Mouse (Mus musculus): ENCODE data around the gene Fank1. TPM values are rescaled to one million over a fixed set of nuclear protein-coding genes. Genes with fewer than 3 reads are reported as not detected.

The Fank1 gene
- polyA plus RNA-seq, 1 experiment from 2014 or later, result 4.0 TPM

DNA sequence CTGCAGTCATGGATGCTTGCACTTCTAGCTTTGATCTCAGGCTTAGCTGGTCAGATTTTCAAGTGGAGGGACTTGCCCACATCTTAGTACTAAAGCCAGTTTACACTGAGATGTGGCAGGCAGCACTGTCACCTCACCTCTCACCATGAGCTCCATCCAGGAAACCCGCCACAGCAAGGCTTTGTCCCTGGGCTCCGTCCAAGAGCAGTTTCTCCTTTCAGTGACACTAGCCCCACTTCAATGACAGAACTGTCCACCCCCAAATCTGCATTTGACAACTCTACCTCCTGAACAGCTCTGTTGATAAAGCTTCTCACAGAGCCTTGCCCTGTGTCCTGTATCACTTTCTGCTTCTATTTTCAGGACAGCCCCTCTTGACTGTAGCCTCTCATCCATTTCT lies 71.5 kb downstream of the Fank1 start:
- Histone ChIP-seq H3K27me3 (no peaks in the 10 kb centered on the region), H3K27ac (replicated peaks) (no peak overlapping the region), H3K9ac (replicated peaks) (no peak overlapping the region), H3K4me3 (no peak overlapping the region), H3K36me3 (no peaks in the 10 kb centered on the region), H3K4me1 (no peaks in the 10 kb centered on the region), H3K4me2 (replicated peaks) (no peak overlapping the region), H3K9me3 (no peaks in the 10 kb centered on the region)
- no peak for ATAC-seq (replicated peaks)
- 61% methylated on average over 2 of the region's 2 CpGs for WGBS

DNA sequence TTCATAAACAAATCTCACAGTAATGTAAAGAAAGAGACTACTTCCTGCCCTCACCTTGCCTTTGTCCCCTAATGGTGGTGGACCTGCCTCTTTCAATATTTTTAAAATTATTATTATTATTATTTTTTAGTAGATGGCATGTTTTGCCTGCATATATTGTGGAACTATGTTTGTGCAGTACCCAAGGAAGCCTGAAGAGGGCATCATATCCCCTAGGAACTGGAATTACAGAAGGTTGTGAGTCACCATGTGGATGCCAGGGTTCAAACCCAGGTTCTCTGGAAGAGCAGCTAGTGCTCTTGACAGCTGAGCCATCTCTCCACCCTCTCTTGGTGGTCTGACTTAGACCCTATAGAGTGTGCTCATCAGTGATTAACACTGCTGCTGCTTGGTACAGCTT lies 74.1 kb downstream of the Fank1 start:
- H3K4me2 ChIP-seq (replicated peaks), result no peak overlapping the region
- H3K9me3 ChIP-seq, result no peaks in the 10 kb centered on the region
- no peaks in the 10 kb centered on the region for H3K36me3 ChIP-seq
- no peaks in the 10 kb centered on the region for H3K27me3 ChIP-seq
- H3K27ac ChIP-seq (replicated peaks), result no peak overlapping the region
- H3K4me3 ChIP-seq, result no peak overlapping the region
- ATAC-seq (replicated peaks), result no peak
- no peak overlapping the region for H3K9ac ChIP-seq (replicated peaks)
- H3K4me1 ChIP-seq, result no peaks in the 10 kb centered on the region

DNA sequence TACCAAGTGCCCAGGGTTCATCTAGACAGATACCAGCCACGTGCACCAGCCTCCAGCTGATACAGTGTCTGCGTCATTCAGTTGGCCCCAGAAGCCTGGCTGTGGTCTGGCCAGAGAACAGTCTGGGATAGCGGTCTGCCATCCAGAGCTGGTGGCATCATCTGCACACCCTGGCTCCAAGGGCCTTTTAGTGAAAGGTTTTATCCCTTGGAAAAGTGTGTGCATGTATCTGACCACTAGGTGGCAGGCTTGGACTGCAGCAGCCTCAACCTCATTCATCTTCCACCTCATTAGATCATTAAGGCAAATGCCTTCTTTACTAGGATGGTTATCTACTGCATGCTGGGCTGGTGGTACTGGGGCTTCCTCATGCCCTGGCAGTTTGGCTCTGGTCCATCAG lies 79.6 kb downstream of the Fank1 start:
- no peak overlapping the region for H3K27ac ChIP-seq (replicated peaks)
- ATAC-seq (replicated peaks), result peak; percentile 70
- H3K4me2 ChIP-seq (replicated peaks), result no peak overlapping the region
- no peaks in the 10 kb centered on the region for H3K9me3 ChIP-seq
- 31% methylated on average over 3 of the region's 3 CpGs for WGBS
- H3K4me1 ChIP-seq, result no peaks in the 10 kb centered on the region
- no peaks in the 10 kb centered on the region for H3K36me3 ChIP-seq
- H3K27me3 ChIP-seq, result no peaks in the 10 kb centered on the region
- no peak overlapping the region for H3K4me3 ChIP-seq
- H3K9ac ChIP-seq (replicated peaks), result no peak overlapping the region

- Histone ChIP-seq H3K36me3 (no peaks in the 10 kb centered on the region), H3K27ac (replicated peaks) (no peak overlapping the region), H3K4me3 (no peak overlapping the region), H3K27me3 (no peaks in the 10 kb centered on the region), H3K9me3 (no peaks in the 10 kb centered on the region), H3K9ac (replicated peaks) (no peak overlapping the region), H3K4me2 (replicated peaks) (no peak overlapping the region), H3K4me1 (no peaks in the 10 kb centered on the region)
- ATAC-seq (replicated peaks), result no peak
- 78% methylated on average over 3 of the region's 3 CpGs for WGBS
Observed at GRCm38 (mm10) chr7:133858506-133858905, 81.8 kb downstream of the Fank1 start.

DNA sequence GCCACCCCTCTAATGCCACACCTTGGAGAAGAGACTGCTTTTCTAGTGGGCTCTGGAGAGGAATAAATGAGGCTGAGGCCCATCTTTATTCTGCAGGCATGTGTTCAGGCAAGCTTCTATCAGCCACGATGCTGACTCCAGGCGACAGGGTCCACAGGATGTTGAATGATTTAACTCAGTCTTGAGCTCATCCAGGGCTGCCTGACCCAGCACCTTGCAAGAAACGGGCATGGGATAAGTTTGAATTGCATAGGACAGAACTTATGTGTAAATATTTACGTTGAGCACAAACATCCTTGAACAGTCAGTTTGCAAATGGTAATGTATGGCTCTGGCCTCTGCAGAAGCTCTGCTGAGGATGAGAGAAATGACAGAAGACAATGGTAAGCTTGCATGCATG lies 82.9 kb downstream of the Fank1 start:
- H3K36me3 ChIP-seq, result no peaks in the 10 kb centered on the region
- H3K9ac ChIP-seq (replicated peaks), result no peak overlapping the region
- no peak overlapping the region for H3K27ac ChIP-seq (replicated peaks)
- WGBS, result 86% methylated on average over 4 of the region's 4 CpGs
- no peak for ATAC-seq (replicated peaks)
- no peaks in the 10 kb centered on the region for H3K9me3 ChIP-seq
- H3K4me2 ChIP-seq (replicated peaks), result no peak overlapping the region
- H3K27me3 ChIP-seq, result no peaks in the 10 kb centered on the region
- no peak overlapping the region for H3K4me3 ChIP-seq
- H3K4me1 ChIP-seq, result no peaks in the 10 kb centered on the region

GRCm38 (mm10) chr7:133862233-133862632 lies 85.6 kb downstream of the Fank1 start:
- Histone ChIP-seq H3K9me3 (no peaks in the 10 kb centered on the region), H3K4me1 (no peaks in the 10 kb centered on the region), H3K4me3 (no peak overlapping the region), H3K27me3 (no peaks in the 10 kb centered on the region), H3K36me3 (no peaks in the 10 kb centered on the region), H3K4me2 (replicated peaks) (no peak overlapping the region), H3K27ac (replicated peaks) (no peak overlapping the region), H3K9ac (replicated peaks) (no peak overlapping the region)
- ATAC-seq (replicated peaks), result no peak
- 97% methylated on average over 6 of the region's 6 CpGs for WGBS

DNA sequence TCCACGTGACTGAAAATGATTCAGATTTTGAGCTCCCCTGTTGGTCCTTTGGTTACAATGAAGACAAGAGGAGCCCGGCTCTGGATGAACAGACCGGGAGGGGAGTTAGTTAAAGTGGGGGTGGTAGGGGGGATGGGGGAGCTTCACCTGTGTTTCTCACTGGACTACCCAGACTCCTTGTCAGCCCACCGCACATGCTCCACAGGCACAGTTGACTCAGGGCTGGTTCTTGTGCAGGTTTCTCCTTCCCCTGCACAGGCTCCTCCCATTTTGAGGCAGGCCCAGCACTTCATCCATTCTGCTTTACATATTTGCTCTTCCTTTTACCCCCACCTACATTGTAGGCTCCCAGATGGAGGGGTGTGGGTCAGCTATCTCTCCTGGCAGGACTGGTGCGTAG lies 86.1 kb downstream of the Fank1 start:
- no peaks in the 10 kb centered on the region for H3K36me3 ChIP-seq
- H3K27me3 ChIP-seq, result no peaks in the 10 kb centered on the region
- no peaks in the 10 kb centered on the region for H3K9me3 ChIP-seq
- H3K4me3 ChIP-seq, result no peak overlapping the region
- no peak for ATAC-seq (replicated peaks)
- H3K4me2 ChIP-seq (replicated peaks), result no peak overlapping the region
- no peak overlapping the region for H3K9ac ChIP-seq (replicated peaks)
- 82% methylated on average over 5 of the region's 5 CpGs for WGBS
- H3K4me1 ChIP-seq, result no peaks in the 10 kb centered on the region
- H3K27ac ChIP-seq (replicated peaks), result no peak overlapping the region

GRCm38 (mm10) chr7:133863151-133863550 lies 86.5 kb downstream of the Fank1 start:
- no peaks in the 10 kb centered on the region for H3K4me1 ChIP-seq
- no peak overlapping the region for H3K27ac ChIP-seq (replicated peaks)
- H3K4me2 ChIP-seq (replicated peaks), result no peak overlapping the region
- no peaks in the 10 kb centered on the region for H3K27me3 ChIP-seq
- no peak overlapping the region for H3K9ac ChIP-seq (replicated peaks)
- no peak for ATAC-seq (replicated peaks)
- no peaks in the 10 kb centered on the region for H3K36me3 ChIP-seq
- WGBS, result 68% methylated on average over 3 of the region's 3 CpGs
- no peaks in the 10 kb centered on the region for H3K9me3 ChIP-seq
- H3K4me3 ChIP-seq, result no peak overlapping the region

DNA sequence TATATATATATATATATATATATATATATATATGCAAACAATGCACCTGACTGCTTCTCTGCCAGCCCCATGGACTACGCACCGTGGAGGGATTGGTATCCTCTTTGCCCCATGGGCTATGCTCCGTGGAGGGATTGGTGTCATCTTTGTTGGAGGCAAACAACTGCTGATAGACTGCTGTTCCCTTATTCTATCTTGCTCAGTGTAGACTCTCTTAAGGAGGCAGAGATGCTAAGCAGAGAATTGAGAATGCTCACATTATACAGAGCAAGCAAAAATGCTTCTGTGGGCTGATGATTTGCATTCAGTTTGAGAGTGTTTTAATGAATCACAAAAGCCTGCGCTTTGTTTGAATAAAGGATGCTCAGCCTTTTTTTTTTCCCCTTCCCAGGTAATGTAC lies 87.0 kb downstream of the Fank1 start:
- WGBS, result 40% methylated on average over 4 of the region's 4 CpGs
- Histone ChIP-seq H3K4me1 (no peaks in the 10 kb centered on the region), H3K4me3 (no peak overlapping the region), H3K27ac (replicated peaks) (0 out of 2 replicates have a peak overlapping the region, but pooled peaks have one; percentile 18), H3K9ac (replicated peaks) (no peak overlapping the region), H3K4me2 (replicated peaks) (no peak overlapping the region), H3K9me3 (no peaks in the 10 kb centered on the region), H3K27me3 (no peaks in the 10 kb centered on the region), H3K36me3 (no peaks in the 10 kb centered on the region)
- ATAC-seq (replicated peaks), result no peak

DNA sequence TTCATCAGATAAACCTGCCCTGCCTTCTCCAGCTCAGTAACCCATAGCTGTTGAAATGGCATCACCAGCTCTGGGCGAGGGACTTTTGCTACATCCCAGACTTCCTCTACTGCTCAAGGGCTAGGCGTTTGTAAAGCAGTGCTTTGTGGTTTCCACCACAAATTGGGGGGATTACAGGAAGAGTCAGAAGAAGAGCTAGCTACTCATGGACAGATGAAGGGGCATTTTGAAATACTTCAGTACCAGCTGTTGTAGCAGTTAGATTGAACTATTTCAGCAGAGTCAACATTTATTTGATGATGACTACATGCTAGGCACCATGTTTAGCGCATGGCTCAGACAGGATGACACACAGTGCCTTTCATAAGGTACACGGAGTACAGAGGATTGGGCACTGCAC lies 93.6 kb downstream of the Fank1 start:
- WGBS, result 88% methylated on average over 4 of the region's 4 CpGs
- Histone ChIP-seq H3K27me3 (no peaks in the 10 kb centered on the region), H3K4me3 (no peak overlapping the region), H3K36me3 (no peaks in the 10 kb centered on the region), H3K9ac (replicated peaks) (no peak overlapping the region), H3K4me1 (no peaks in the 10 kb centered on the region), H3K9me3 (no peaks in the 10 kb centered on the region), H3K4me2 (replicated peaks) (no peak overlapping the region), H3K27ac (replicated peaks) (no peak overlapping the region)
- no peak for ATAC-seq (replicated peaks)

- 86% methylated on average over 5 of the region's 5 CpGs for WGBS
- no peak for ATAC-seq (replicated peaks)
- Histone ChIP-seq H3K27ac (replicated peaks) (no peak overlapping the region), H3K4me1 (no peaks in the 10 kb centered on the region), H3K27me3 (no peaks in the 10 kb centered on the region), H3K4me3 (no peak overlapping the region), H3K9ac (replicated peaks) (no peak overlapping the region), H3K36me3 (no peaks in the 10 kb centered on the region), H3K4me2 (replicated peaks) (no peak overlapping the region), H3K9me3 (no peaks in the 10 kb centered on the region)
Observed at GRCm38 (mm10) chr7:133872701-133873100, 96.0 kb downstream of the Fank1 start.

DNA sequence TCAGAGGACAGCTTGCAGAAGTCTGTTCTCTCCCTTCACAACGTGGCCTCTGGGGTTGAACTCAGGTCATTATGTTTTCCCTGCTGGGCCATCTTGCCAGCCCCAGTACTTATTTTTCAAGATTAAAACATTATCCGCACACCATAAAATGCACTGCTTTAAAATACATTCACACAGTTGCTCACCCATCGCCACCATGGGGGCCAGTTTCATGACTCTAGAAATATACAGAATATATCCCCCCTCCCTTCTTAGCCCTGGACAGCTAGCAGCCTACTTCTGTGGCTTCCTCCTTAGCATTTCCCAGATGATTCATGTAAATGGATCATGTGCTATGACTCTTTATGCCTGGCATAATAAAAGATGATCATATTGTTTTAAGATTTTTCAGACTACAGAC lies 99.5 kb downstream of the Fank1 start:
- no peak for ATAC-seq (replicated peaks)
- Histone ChIP-seq H3K4me3 (no peak overlapping the region), H3K27ac (replicated peaks) (no peak overlapping the region), H3K9ac (replicated peaks) (no peak overlapping the region), H3K4me2 (replicated peaks) (no peak overlapping the region), H3K27me3 (no peaks in the 10 kb centered on the region), H3K9me3 (no peaks in the 10 kb centered on the region), H3K4me1 (no peaks in the 10 kb centered on the region), H3K36me3 (no peaks in the 10 kb centered on the region)
- WGBS, result 90% methylated on average over 3 of the region's 3 CpGs

DNA sequence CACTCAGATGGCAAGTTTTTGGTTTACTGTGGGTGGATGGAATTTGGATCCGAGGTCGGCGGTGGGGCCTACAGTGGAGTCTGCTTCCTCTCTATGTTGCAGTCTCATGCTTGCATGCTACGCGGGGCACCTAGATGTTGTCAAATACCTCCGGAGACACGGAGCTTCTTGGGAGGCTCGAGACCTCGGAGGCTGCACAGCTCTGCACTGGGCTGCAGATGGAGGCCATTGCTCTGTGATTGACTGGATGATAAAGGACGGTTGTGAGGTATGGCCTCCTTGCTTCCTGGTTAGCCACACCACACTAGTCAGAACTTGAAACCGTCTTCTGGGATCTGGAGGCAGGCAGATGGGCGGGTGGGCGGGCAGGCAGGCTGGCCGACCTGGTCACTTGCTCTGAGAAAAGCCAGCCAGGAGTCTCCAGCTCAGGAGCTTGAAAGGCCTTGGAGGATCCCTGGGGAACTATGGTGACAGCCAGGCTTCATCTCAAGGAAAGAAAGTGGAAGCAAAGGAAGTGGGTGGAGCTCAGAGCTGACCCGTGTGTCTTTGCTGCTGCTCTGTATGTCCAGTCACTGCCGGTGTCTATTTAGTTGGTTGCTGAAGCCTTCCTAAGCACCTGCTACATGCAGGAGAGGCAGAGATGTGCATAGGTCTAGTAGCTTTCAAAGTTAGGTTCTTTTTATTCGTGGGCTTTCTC lies 100.1 kb downstream of the Fank1 start:
- Histone ChIP-seq H3K27ac (replicated peaks) (no peak overlapping the region), H3K4me1 (no peaks in the 10 kb centered on the region), H3K4me3 (no peak overlapping the region), H3K9ac (replicated peaks) (no peak overlapping the region), H3K36me3 (no peaks in the 10 kb centered on the region), H3K4me2 (replicated peaks) (no peak overlapping the region), H3K9me3 (no peaks in the 10 kb centered on the region), H3K27me3 (no peaks in the 10 kb centered on the region)
- ATAC-seq (replicated peaks), result no peak
- 85% methylated on average over 17 of the region's 17 CpGs for WGBS

All from forebrain, embryonic 15.5 days (tissue).